Mouse (Mus musculus): Measurements from ENCODE around the gene Phlda2. TPM values are rescaled to one million over a fixed set of nuclear protein-coding genes. Genes with fewer than 3 reads are reported as not detected.

Gene Phlda2
- polyA plus RNA-seq, 1 experiment from 2014 or later: 0.37 TPM

- peak; percentile 91 for DNase-seq (ENCODE audit: low spot score, missing footprints)
- Histone ChIP-seq H3K27me3 (ENCODE audit: control insufficient read depth, insufficient read depth, low read length) (no peaks in the 10 kb centered on the region; the same call in 1 of the 2 replicates), H3K9me3 (ENCODE audit: control insufficient read depth, low read length) (peaks cover 7% of the 10 kb centered on the region; the same call in 1 of the 2 replicates), H3K4me3 (ENCODE audit: low read depth, low read length) (peak overlapping the region; percentile 0; the same call in 1 of the 2 replicates), H3K36me3 (ENCODE audit: control insufficient read depth, insufficient read depth, low read length) (no peaks in the 10 kb centered on the region), H3K9ac (ENCODE audit: low read length) (no peak overlapping the region), H3K4me2 (peak overlapping the region; percentile 22; the same call in 1 of the 2 replicates), H3K27ac (ENCODE audit: low read depth, low read length) (peak overlapping the region; percentile 10; the same call in 1 of the 2 replicates), H3K4me1 (ENCODE audit: control insufficient read depth, insufficient read depth, low read length) (peaks cover 9% of the 10 kb centered on the region)
- ATAC-seq (ENCODE audit: low FRiP score): peak; percentile 67
- WGBS: 35% methylated on average over 26 of the region's 32 CpGs
Observed at GRCm38 (mm10) chr7:143461294-143461870, 41.6 kb downstream of the Phlda2 start.

- peak within 1 kb of the TSS; percentile 39 for H3K4me2 ChIP-seq
- no peaks in the 10 kb centered on the region for H3K36me3 ChIP-seq (ENCODE audit: control insufficient read depth, insufficient read depth, low read length)
- ATAC-seq (ENCODE audit: low FRiP score) (peak; percentile 88), DNase-seq (ENCODE audit: low spot score, missing footprints) (peak; percentile 97)
- H3K27me3 ChIP-seq (ENCODE audit: control insufficient read depth, insufficient read depth, low read length): no peaks in the 10 kb centered on the region; the same call in 1 of the 2 replicates
- WGBS: 32% methylated on average over 40 of the region's 48 CpGs
- H3K9ac ChIP-seq (ENCODE audit: low read length): peak within 1 kb of the TSS; percentile 78
- peak within 1 kb of the TSS; percentile 57 for H3K27ac ChIP-seq (ENCODE audit: low read depth, low read length)
- peak within 1 kb of the TSS; percentile 44 for H3K4me3 ChIP-seq (ENCODE audit: low read depth, low read length)
- peaks cover 7% of the 10 kb centered on the region; the same call in 1 of the 2 replicates for H3K9me3 ChIP-seq (ENCODE audit: control insufficient read depth, low read length)
- H3K4me1 ChIP-seq (ENCODE audit: control insufficient read depth, insufficient read depth, low read length): peaks cover 9% of the 10 kb centered on the region
Observed at GRCm38 (mm10) chr7:143460874-143461273, 42.1 kb downstream of the Phlda2 start, which contains the start of gene Cdkn1c. TSS of gene Cdkn1c (minus strand) at chr7:143461050.

- Histone ChIP-seq H3K4me1 (ENCODE audit: control insufficient read depth, insufficient read depth, low read length) (peaks cover 9% of the 10 kb centered on the region), H3K4me2 (peak overlapping the region; percentile 39), H3K4me3 (ENCODE audit: low read depth, low read length) (peak overlapping the region; percentile 44), H3K27ac (ENCODE audit: low read depth, low read length) (peak overlapping the region; percentile 57), H3K9ac (ENCODE audit: low read length) (peak overlapping the region; percentile 78), H3K36me3 (ENCODE audit: control insufficient read depth, insufficient read depth, low read length) (no peaks in the 10 kb centered on the region), H3K27me3 (ENCODE audit: control insufficient read depth, insufficient read depth, low read length) (no peaks in the 10 kb centered on the region), H3K9me3 (ENCODE audit: control insufficient read depth, low read length) (peaks cover 7% of the 10 kb centered on the region; the same call in 1 of the 2 replicates)
- DNase-seq (ENCODE audit: low spot score, missing footprints): peak; percentile 86
- peak; percentile 25 for ATAC-seq (ENCODE audit: low FRiP score)
- 33% methylated on average over 56 of the region's 60 CpGs for WGBS
Observed at GRCm38 (mm10) chr7:143460217-143460834, 42.6 kb downstream of the Phlda2 start.

GRCm38 (mm10) chr7:143459332-143460211 is 43.4 kb downstream of the Phlda2 start:
- H3K27ac ChIP-seq (ENCODE audit: low read depth, low read length): peak overlapping the region; percentile 33
- H3K36me3 ChIP-seq (ENCODE audit: control insufficient read depth, insufficient read depth, low read length): no peaks in the 10 kb centered on the region
- H3K4me2 ChIP-seq: peak overlapping the region; percentile 39
- peak; percentile 92 for DNase-seq (ENCODE audit: low spot score, missing footprints)
- 33% methylated on average over 100 of the region's 100 CpGs for WGBS
- peaks cover 7% of the 10 kb centered on the region; the same call in 1 of the 2 replicates for H3K9me3 ChIP-seq (ENCODE audit: control insufficient read depth, low read length)
- peak overlapping the region; percentile 44 for H3K4me3 ChIP-seq (ENCODE audit: low read depth, low read length)
- H3K27me3 ChIP-seq (ENCODE audit: control insufficient read depth, insufficient read depth, low read length): no peaks in the 10 kb centered on the region
- peaks cover 2% of the 10 kb centered on the region for H3K4me1 ChIP-seq (ENCODE audit: control insufficient read depth, insufficient read depth, low read length)
- peak overlapping the region; percentile 78 for H3K9ac ChIP-seq (ENCODE audit: low read length)
- ATAC-seq (ENCODE audit: low FRiP score): 0 out of 2 replicates have a peak, but pooled peaks have one; percentile 3

- Histone ChIP-seq H3K27me3 (ENCODE audit: control insufficient read depth, insufficient read depth, low read length) (no peaks in the 10 kb centered on the region), H3K4me1 (ENCODE audit: control insufficient read depth, insufficient read depth, low read length) (peaks cover 2% of the 10 kb centered on the region; the same call in 1 of the 2 replicates), H3K4me2 (peak overlapping the region; percentile 39), H3K9me3 (ENCODE audit: control insufficient read depth, low read length) (peaks cover 7% of the 10 kb centered on the region; the same call in 1 of the 2 replicates), H3K36me3 (ENCODE audit: control insufficient read depth, insufficient read depth, low read length) (no peaks in the 10 kb centered on the region), H3K9ac (ENCODE audit: low read length) (peak overlapping the region; percentile 78), H3K4me3 (ENCODE audit: low read depth, low read length) (peak overlapping the region; percentile 44), H3K27ac (ENCODE audit: low read depth, low read length) (peak overlapping the region; percentile 33)
- no peak for DNase-seq (ENCODE audit: low spot score, missing footprints)
- ATAC-seq (ENCODE audit: low FRiP score): no peak
- WGBS: 25% methylated on average over 38 of the region's 38 CpGs
Observed at GRCm38 (mm10) chr7:143458963-143459331, 44.0 kb downstream of the Phlda2 start.

Other genes starting within 250 kb of the Phlda2 start
- 789 and 799 TPM in 2 replicates for gene Cdkn1c, start 42.1 kb downstream of the Phlda2 start, polyA plus RNA-seq (2014; fragmentation: Nextera tagmentation; extraction: Ambion mirVana)
- gene Slc22a18, start 29.4 kb downstream of the Phlda2 start, polyA plus RNA-seq (2014; fragmentation: Nextera tagmentation; extraction: Ambion mirVana): 0.16 and 0.30 TPM in 2 replicates
- gene Nap1l4, start 46.0 kb upstream of the Phlda2 start, polyA plus RNA-seq (2014; fragmentation: Nextera tagmentation; extraction: Ambion mirVana): 190 and 194 TPM in 2 replicates
- gene Cars, start 96.9 kb upstream of the Phlda2 start, polyA plus RNA-seq (2014; fragmentation: Nextera tagmentation; extraction: Ambion mirVana): 68.9 and 75.7 TPM in 2 replicates
- 0.19 and 0.44 TPM in 2 replicates for gene Tnfrsf26, start 125.6 kb upstream of the Phlda2 start, polyA plus RNA-seq (2014; fragmentation: Nextera tagmentation; extraction: Ambion mirVana)
- 8.0 and 9.5 TPM in 2 replicates for gene Tnfrsf22, start 146.5 kb upstream of the Phlda2 start, polyA plus RNA-seq (2014; fragmentation: Nextera tagmentation; extraction: Ambion mirVana)
- 0.29 and 0.44 TPM in 2 replicates for gene Tnfrsf23, start 182.7 kb upstream of the Phlda2 start, polyA plus RNA-seq (2014; fragmentation: Nextera tagmentation; extraction: Ambion mirVana)

All from midbrain, embryonic 11.5 days (tissue).